Mouse (Mus musculus) spleen, adult 18-20 months (tissue): ENCODE data around the gene Barhl1.

Experiments used
- DNase-seq, 2 experiments: peaks; one replicate each; pipeline ENCODE4 v3.0.0; 2022; ENCODE audit warnings: mixed read lengths in 2 of 2

The Barhl1 gene

GRCm38 (mm10) chr2:28911331-28912038, 5.0 kb downstream of the Barhl1 start:
- no peak for DNase-seq

- no peak for DNase-seq
These were observed 5.6 kb downstream of the Barhl1 start for GRCm38 (mm10) chr2:28910877-28911276.

GRCm38 (mm10) chr2:28909818-28910710, 6.4 kb downstream of the Barhl1 start:
- no peak for DNase-seq

- DNase-seq = no peak
These were observed 7.2 kb downstream of the Barhl1 start for GRCm38 (mm10) chr2:28909186-28909817.

- no peak for DNase-seq
These were observed 7.9 kb downstream of the Barhl1 start for GRCm38 (mm10) chr2:28908389-28909153.

GRCm38 (mm10) chr2:28907691-28908388, 8.6 kb downstream of the Barhl1 start:
- no peak for DNase-seq

- no peak for DNase-seq
These were observed 10.9 kb downstream of the Barhl1 start for GRCm38 (mm10) chr2:28905561-28905960.

GRCm38 (mm10) chr2:28904786-28905185, 11.7 kb downstream of the Barhl1 start:
- DNase-seq = no peak

- DNase-seq = no peak
These were observed 12.6 kb downstream of the Barhl1 start for GRCm38 (mm10) chr2:28903871-28904270.

- DNase-seq = no peak
These were observed 14.2 kb downstream of the Barhl1 start for GRCm38 (mm10) chr2:28902291-28902690.

- DNase-seq = no peak
These were observed 19.0 kb downstream of the Barhl1 start for GRCm38 (mm10) chr2:28897340-28897899.

GRCm38 (mm10) chr2:28895876-28896275, 20.6 kb downstream of the Barhl1 start:
- DNase-seq = no peak

GRCm38 (mm10) chr2:28893526-28893925, 22.9 kb downstream of the Barhl1 start:
- DNase-seq = no peak

- DNase-seq = no peak
These were observed 23.7 kb downstream of the Barhl1 start for GRCm38 (mm10) chr2:28892796-28893195.

- no peak for DNase-seq
These were observed 31.6 kb downstream of the Barhl1 start for GRCm38 (mm10) chr2:28884914-28885313.

GRCm38 (mm10) chr2:28882826-28883485, 33.5 kb downstream of the Barhl1 start:
- no peak for DNase-seq

GRCm38 (mm10) chr2:28882047-28882446, 34.4 kb downstream of the Barhl1 start:
- no peak for DNase-seq

- no peak for DNase-seq
These were observed 35.2 kb downstream of the Barhl1 start for GRCm38 (mm10) chr2:28881275-28881674.

- no peak for DNase-seq
These were observed 40.9 kb downstream of the Barhl1 start for GRCm38 (mm10) chr2:28875554-28875953.

GRCm38 (mm10) chr2:28867495-28867894, 49.0 kb downstream of the Barhl1 start:
- DNase-seq = no peak

GRCm38 (mm10) chr2:28863857-28864256, 52.6 kb downstream of the Barhl1 start:
- no peak for DNase-seq
